8 mouse cellular contexts compared by ENCODE assay signal in the genomic region with DNA sequence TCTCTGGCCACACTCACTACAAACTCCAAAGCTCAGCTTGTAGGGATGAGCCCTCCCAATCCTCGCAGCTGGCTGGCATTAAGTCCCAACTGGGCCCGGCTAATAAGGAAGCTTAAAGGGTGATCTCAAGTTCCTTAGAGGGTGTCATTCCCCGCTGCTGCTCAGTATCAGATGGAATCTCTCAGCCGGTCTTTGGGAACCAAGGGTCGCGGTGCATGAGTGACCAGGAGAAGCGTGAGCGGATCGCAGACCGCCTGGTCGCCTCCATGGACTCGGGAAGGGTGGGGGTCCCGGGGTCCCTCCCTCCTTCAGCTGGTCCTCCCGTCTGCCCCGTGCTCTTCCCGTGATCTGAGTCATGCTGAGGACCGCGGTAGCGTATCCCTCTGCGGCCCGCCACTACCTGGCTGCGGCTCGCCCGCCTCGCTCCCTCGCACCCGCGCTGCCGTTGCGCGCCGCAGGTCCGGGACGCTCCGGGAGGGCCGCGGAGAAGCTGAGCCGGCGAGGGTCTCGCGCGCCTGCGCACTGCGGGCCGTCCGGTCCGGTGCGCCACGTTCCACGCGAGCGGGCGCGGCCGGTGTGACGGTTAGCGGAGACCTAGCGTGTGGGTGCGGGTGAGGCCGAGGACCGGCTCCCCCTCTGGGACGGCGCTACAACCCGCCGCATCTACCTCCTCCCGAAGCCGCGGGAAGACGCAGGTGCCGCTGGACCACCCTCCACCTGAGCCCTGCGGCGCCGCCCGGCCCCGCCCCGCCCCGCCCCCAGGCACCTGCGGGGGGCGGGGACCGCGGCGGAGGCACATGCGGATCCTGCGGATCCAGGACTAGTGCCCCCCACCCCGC. TPM values are rescaled to one million over a fixed set of nuclear protein-coding genes. Genes with fewer than 3 reads are reported as not detected.
DNase-seq lines count a peak whose midpoint lies in the region; ATAC-seq and TF ChIP-seq lines count a peak whose summit lies in the region.

A gene (minus strand): TSS at position 754 of the 839 bp plus-strand sequence.

- H3K9ac ChIP-seq in forebrain, embryonic 16.5 days (replicated peaks; ENCODE audit: low read depth, low read length): peak within 1 kb of the TSS; percentile 72
- H3K9ac ChIP-seq in kidney, embryonic 15.5 days: peak within 1 kb of the TSS; percentile 44; the same call in 1 of the 2 replicates
- H3K9ac ChIP-seq in liver, embryonic 13.5 days: 0 out of 2 replicates have a peak within 1 kb of the TSS, but pooled peaks have one; percentile 22

- ATAC-seq in forebrain, embryonic 16.5 days: peak; percentile 94
- ATAC-seq in kidney, embryonic 15.5 days (replicated peaks; ENCODE audit: low FRiP score): peak; percentile 88
- ATAC-seq in liver, embryonic 13.5 days (ENCODE audit: low read depth): no peak
- no peak for ATAC-seq in inflammation-experienced regulatory T-cells, adult 6 months

- DNase-seq in left cerebral cortex, adult 18-20 months (ENCODE audit: low spot score in 2 of 2): peak; percentile 43 to 66
- DNase-seq in left cerebral cortex, adult 11 months (ENCODE audit: low spot score): no peak
- DNase-seq in cerebellum, adult 11 months: peak; percentile 4
- DNase-seq in liver, embryonic 13.5 days: no peak

- H3K9me3 ChIP-seq in forebrain, embryonic 16.5 days (ENCODE audit: control insufficient read depth, low read length): no peaks in the 10 kb centered on the region
- no peaks in the 10 kb centered on the region for H3K9me3 ChIP-seq in kidney, embryonic 15.5 days (replicated peaks)
- no peaks in the 10 kb centered on the region for H3K9me3 ChIP-seq in liver, embryonic 13.5 days (replicated peaks)

- H3K36me3 ChIP-seq in forebrain, embryonic 16.5 days (ENCODE audit: control insufficient read depth, insufficient read depth): no peaks in the 10 kb centered on the region
- H3K36me3 ChIP-seq in kidney, embryonic 15.5 days: no peaks in the 10 kb centered on the region
- no peaks in the 10 kb centered on the region for H3K36me3 ChIP-seq in liver, embryonic 13.5 days

- H3K4me1 ChIP-seq in forebrain, embryonic 16.5 days (replicated peaks; ENCODE audit: control insufficient read depth, insufficient read depth, low read length): peaks cover 3% of the 10 kb centered on the region; the same call in 1 of the 2 replicates
- H3K4me1 ChIP-seq in kidney, embryonic 15.5 days: peaks cover 10% of the 10 kb centered on the region; the same call in 1 of the 2 replicates
- peaks cover 8% of the 10 kb centered on the region for H3K4me1 ChIP-seq in liver, embryonic 13.5 days (replicated peaks)
- H3K4me1 ChIP-seq in olfactory bulb, adult 2 months (ENCODE audit: control insufficient read depth, insufficient read depth, low read length): peaks cover 8% of the 10 kb centered on the region; the same call in 1 of the 2 replicates

- TF ChIP-seq POLR2A in olfactory bulb, adult 2 months (IDR thresholded peaks at IDR 0.05; ENCODE audit: insufficient read depth, low read depth, low read length): no peak

- no peak within 1 kb of the TSS for H3K27ac ChIP-seq in forebrain, embryonic 16.5 days (ENCODE audit: low read length)
- H3K27ac ChIP-seq in kidney, embryonic 15.5 days: no peak within 1 kb of the TSS
- H3K27ac ChIP-seq in liver, embryonic 13.5 days: no peak within 1 kb of the TSS
- H3K27ac ChIP-seq in olfactory bulb, adult 2 months (ENCODE audit: insufficient read depth, low read depth, low read length): no peak within 1 kb of the TSS

- H3K4me3 ChIP-seq in forebrain, embryonic 16.5 days (replicated peaks; ENCODE audit: low read length): peak within 1 kb of the TSS; percentile 69
- H3K4me3 ChIP-seq in kidney, embryonic 15.5 days (replicated peaks): peak within 1 kb of the TSS; percentile 63
- peak within 1 kb of the TSS; percentile 60 for H3K4me3 ChIP-seq in liver, embryonic 13.5 days (replicated peaks)
- H3K4me3 ChIP-seq in olfactory bulb, adult 2 months (ENCODE audit: insufficient read depth, low read depth, low read length): peak within 1 kb of the TSS; percentile 54

- peak within 1 kb of the TSS; percentile 98 for H3K4me2 ChIP-seq in forebrain, embryonic 16.5 days (ENCODE audit: low read length)
- H3K4me2 ChIP-seq in kidney, embryonic 15.5 days: peak within 1 kb of the TSS; percentile 92
- peak within 1 kb of the TSS; percentile 77 for H3K4me2 ChIP-seq in liver, embryonic 13.5 days

- peaks cover 26% of the 10 kb centered on the region for H3K27me3 ChIP-seq in forebrain, embryonic 16.5 days (replicated peaks; ENCODE audit: control insufficient read depth, insufficient read depth, low read length)
- H3K27me3 ChIP-seq in kidney, embryonic 15.5 days: peaks cover 62% of the 10 kb centered on the region
- H3K27me3 ChIP-seq in liver, embryonic 13.5 days: peaks cover 64% of the 10 kb centered on the region

- under 1% methylated on average over 80 of the region's 85 CpGs for WGBS in forebrain, embryonic 16.5 days
- under 1% methylated on average over 71 of the region's 85 CpGs for WGBS in kidney, embryonic 15.5 days
- under 1% methylated on average over 79 of the region's 85 CpGs for WGBS in liver, embryonic 13.5 days (ENCODE audit: insufficient replicate concordance)
- WGBS in olfactory bulb, adult 2 months: under 1% methylated on average over 84 of the region's 85 CpGs

- no peak for TF ChIP-seq CTCF in olfactory bulb, adult 2 months (IDR thresholded peaks at IDR 0.05; ENCODE audit: insufficient read depth, low read depth, low read length)

RNA-seq across cellular contexts. Expression of the gene that starts here (rescaled TPM):
- total RNA-seq in left cerebral cortex, adult 18-20 months (2021): 1 to 10 TPM; 2.2 to 3.3 TPM
- 0.41 and 1.3 TPM in 2 replicates for polyA plus RNA-seq in forebrain, embryonic 16.5 days (2015; fragmentation: Nextera tagmentation; extraction: Ambion mirVana)
- polyA plus RNA-seq in kidney, embryonic 15.5 days (2015; fragmentation: Nextera tagmentation; extraction: Ambion mirVana): 2.8 and 2.9 TPM in 2 replicates
- 0.07 TPM in 2 replicates for polyA plus RNA-seq in liver, embryonic 13.5 days (2015; fragmentation: Nextera tagmentation; extraction: Ambion mirVana)
- polyA plus RNA-seq in olfactory bulb, adult 2 months (2012; ENCODE audit: insufficient read depth, insufficient read length, low replicate concordance, missing spikeins): not detected in 2 replicates
- not detected for polyA plus RNA-seq in inflammation-experienced regulatory T-cells, adult 6 months (2017; shearing (Covaris generic))

Comparison
In these comparisons a context has a peak if more than half of its experiments do, and no peak if none do; other contexts are left out.
1. DNase-seq: peak in left cerebral cortex, adult 18-20 months (2 of 2) and cerebellum, adult 11 months (single experiment); none in left cerebral cortex, adult 11 months (single experiment) and liver, embryonic 13.5 days (single experiment).
2. ATAC-seq: peak in forebrain, embryonic 16.5 days (single experiment) and kidney, embryonic 15.5 days (single experiment); none in liver, embryonic 13.5 days (single experiment) and inflammation-experienced regulatory T-cells, adult 6 months (single experiment).
3. H3K9ac ChIP-seq: peak in every context shown above with its lines; median percentile 72 in forebrain, embryonic 16.5 days; 44 in kidney, embryonic 15.5 days; 22 in liver, embryonic 13.5 days.
4. Peak in every context shown above with its lines, with median percentiles within 50 percentile points of each other: H3K4me2 ChIP-seq and H3K4me3 ChIP-seq.